Mouse (Mus musculus) intestine, embryonic 15.5 days (tissue): ENCODE data around the gene Rab3gap2. TPM values are rescaled to one million over a fixed set of nuclear protein-coding genes. Genes with fewer than 3 reads are reported as not detected.
"Not testable (repeated sequence)": the region's sequence is repeated elsewhere in the genome, so short reads cannot be mapped to it uniquely, and the experiment has no call there.

ENCODE experiments used
- ATAC-seq: fragments of 200-750 bp; cut with Nextera tagmentation; 2 replicates; pipeline ENCODE4 v1.8.0; 2017; ENCODE audit warnings: moderate TSS enrichment, moderate library complexity
- H3K27ac ChIP-seq: fragments of 300-500 bp; sonication (generic); 2 replicates; pipeline ENCODE4 v1.5.1; 2015; ENCODE audit warnings: mild to moderate bottlenecking, inconsistent platforms
- H3K27me3 ChIP-seq: fragments of 300-500 bp; sonication (generic); replicated peaks from 2 replicates; pipeline ENCODE4 v1.6.1; 2015; ENCODE audit warnings: inconsistent platforms
- H3K36me3 ChIP-seq: fragments of 300-500 bp; sonication (generic); 2 replicates; pipeline ENCODE4 v1.6.1; 2015; ENCODE audit warnings: inconsistent platforms
- H3K4me1 ChIP-seq: fragments of 300-500 bp; sonication (generic); replicated peaks from 2 replicates; pipeline ENCODE4 v1.6.1; 2015; ENCODE audit warnings: inconsistent platforms
- H3K4me2 ChIP-seq: fragments of 300-500 bp; sonication (generic); replicated peaks from 2 replicates; pipeline ENCODE4 v1.6.1; 2015; ENCODE audit warnings: mild to moderate bottlenecking, inconsistent platforms
- H3K4me3 ChIP-seq: fragments of 300-500 bp; sonication (generic); replicated peaks from 2 replicates; pipeline ENCODE4 v1.5.1; 2015; ENCODE audit warnings: inconsistent platforms
- H3K9ac ChIP-seq: fragments of 300-500 bp; sonication (generic); 2 replicates; pipeline ENCODE4 v1.6.1; 2015; ENCODE audit warnings: inconsistent platforms
- H3K9me3 ChIP-seq: fragments of 300-500 bp; sonication (generic); 2 replicates; pipeline ENCODE4 v1.6.1; 2016; ENCODE audit warnings: inconsistent platforms
- WGBS: fragments of 180-500 bp; shearing (Covaris S2); methylation state at CpG from one replicate; pipeline ENCODE4 v1.1.7; 2015; 5-methylcytosine and 5-hydroxymethylcytosine counted together
- polyA plus RNA-seq: library from polyadenylated mRNA; unstranded; fragments of >200 nt; fragmentation: Nextera tagmentation; extraction: Ambion mirVana; gene quantifications from 2 replicates; pipeline ENCODE4 v1.2.1, GENCODE M21; 2015

Rab3gap2 gene
- polyA plus RNA-seq, 1 experiment from 2014 or later = 24.6 TPM

- Histone ChIP-seq H3K9me3 (no peaks in the 10 kb centered on the region), H3K27ac (no peak overlapping the region), H3K36me3 (peaks cover 19% of the 10 kb centered on the region), H3K27me3 (no peaks in the 10 kb centered on the region), H3K4me1 (no peaks in the 10 kb centered on the region; the same call in 1 of the 2 replicates), H3K9ac (no peak overlapping the region), H3K4me3 (no peak overlapping the region), H3K4me2 (no peak overlapping the region)
- 85% methylated on average over 16 of the region's 16 CpGs for WGBS
- ATAC-seq = no peak
Measured at GRCm38 (mm10) chr1:185315846-185316568, 112.1 kb downstream of the Rab3gap2 start.

- 54% methylated on average over 3 of the region's 3 CpGs for WGBS
- H3K9ac ChIP-seq = peak overlapping the region; percentile 94
Measured at GRCm38 (mm10) chr1:185327754-185328345, 123.9 kb downstream of the Rab3gap2 start.

GRCm38 (mm10) chr1:185328721-185329610 is 125.0 kb downstream of the Rab3gap2 start, which contains the start of gene Iars2:
Gene Iars2 (minus strand): TSS chr1:185329396.
- Histone ChIP-seq H3K4me1 (no peaks in the 10 kb centered on the region), H3K4me3 (peak within 1 kb of the TSS; percentile 99), H3K36me3 (peaks cover 11% of the 10 kb centered on the region; the same call in 1 of the 2 replicates), H3K9me3 (no peaks in the 10 kb centered on the region), H3K9ac (peak within 1 kb of the TSS; percentile 94), H3K4me2 (peak within 1 kb of the TSS; percentile 65), H3K27me3 (no peaks in the 10 kb centered on the region), H3K27ac (peak within 1 kb of the TSS; percentile 97)
- ATAC-seq = peak; percentile 90
- under 1% methylated on average over 76 of the region's 76 CpGs for WGBS

More at GRCm38 (mm10) chr1:185327754-185328345, 123.9 kb downstream of the Rab3gap2 start:
- ATAC-seq, H3K9me3 ChIP-seq, H3K27ac ChIP-seq, H3K27me3 ChIP-seq, H3K4me1 ChIP-seq: not testable (repeated sequence)
- peak overlapping the region; percentile 65 for H3K4me2 ChIP-seq
- peaks cover 21% of the 10 kb centered on the region for H3K36me3 ChIP-seq
- peak overlapping the region; percentile 99 for H3K4me3 ChIP-seq

- Histone ChIP-seq H3K4me3 (no peak overlapping the region), H3K27me3 (no peaks in the 10 kb centered on the region), H3K4me2 (no peak overlapping the region; the same call in 1 of the 2 replicates), H3K9ac (no peak overlapping the region), H3K4me1 (no peaks in the 10 kb centered on the region), H3K36me3 (peaks cover 10% of the 10 kb centered on the region; the same call in 1 of the 2 replicates), H3K9me3 (no peaks in the 10 kb centered on the region), H3K27ac (no peak overlapping the region)
- WGBS = 91% methylated on average over 8 of the region's 8 CpGs
- ATAC-seq = no peak
Measured at GRCm38 (mm10) chr1:185329851-185330250, 125.9 kb downstream of the Rab3gap2 start.

- H3K27me3 ChIP-seq = no peaks in the 10 kb centered on the region
- no peak for ATAC-seq
- H3K9me3 ChIP-seq = no peaks in the 10 kb centered on the region
- peak overlapping the region; percentile 73; the same call in 1 of the 2 replicates for H3K4me2 ChIP-seq
- H3K36me3 ChIP-seq = peaks cover 5% of the 10 kb centered on the region; the same call in 1 of the 2 replicates
- no peaks in the 10 kb centered on the region for H3K4me1 ChIP-seq
- no peak overlapping the region for H3K4me3 ChIP-seq
- H3K9ac ChIP-seq = no peak overlapping the region
- 54% methylated on average over 5 of the region's 5 CpGs for WGBS
- no peak overlapping the region for H3K27ac ChIP-seq
Measured at GRCm38 (mm10) chr1:185331364-185331763, 127.4 kb downstream of the Rab3gap2 start.

- under 1% methylated on average over 32 of the region's 32 CpGs for WGBS
Measured at GRCm38 (mm10) chr1:185331983-185332430, 128.1 kb downstream of the Rab3gap2 start, which contains the start of gene Bpnt1. Gene Bpnt1 (plus strand): TSS chr1:185332149.

GRCm38 (mm10) chr1:185333651-185334050 is 129.7 kb downstream of the Rab3gap2 start:
- ATAC-seq = peak; percentile 16
- H3K4me1 ChIP-seq = no peaks in the 10 kb centered on the region
- no peaks in the 10 kb centered on the region for H3K9me3 ChIP-seq
- no peak overlapping the region for H3K4me3 ChIP-seq
- H3K27me3 ChIP-seq = no peaks in the 10 kb centered on the region
- WGBS = 79% methylated on average over 5 of the region's 5 CpGs
- H3K9ac ChIP-seq = no peak overlapping the region
- H3K27ac ChIP-seq = no peak overlapping the region
- no peaks in the 10 kb centered on the region for H3K36me3 ChIP-seq
- H3K4me2 ChIP-seq = peak overlapping the region; percentile 73

More at GRCm38 (mm10) chr1:185331983-185332430, 128.1 kb downstream of the Rab3gap2 start, which contains the start of gene Bpnt1:
- H3K9me3 ChIP-seq = no peaks in the 10 kb centered on the region
- 0 out of 2 replicates have a peak, but pooled peaks cover under 1% of the 10 kb centered on the region for H3K36me3 ChIP-seq
- peak within 1 kb of the TSS; percentile 55 for H3K9ac ChIP-seq
- H3K4me3 ChIP-seq = peak within 1 kb of the TSS; percentile 53
- H3K27ac ChIP-seq = peak within 1 kb of the TSS; percentile 88
- peak; percentile 74 for ATAC-seq
- peak within 1 kb of the TSS; percentile 73 for H3K4me2 ChIP-seq
- no peaks in the 10 kb centered on the region for H3K27me3 ChIP-seq
- H3K4me1 ChIP-seq = no peaks in the 10 kb centered on the region

- H3K4me2 ChIP-seq = peak overlapping the region; percentile 73; the same call in 1 of the 2 replicates
- no peaks in the 10 kb centered on the region for H3K4me1 ChIP-seq
- H3K4me3 ChIP-seq = no peak overlapping the region
- WGBS = 79% methylated on average over 4 of the region's 4 CpGs
- H3K9me3 ChIP-seq = no peaks in the 10 kb centered on the region
- no peak for ATAC-seq
- no peaks in the 10 kb centered on the region for H3K27me3 ChIP-seq
- H3K9ac ChIP-seq = no peak overlapping the region
- H3K36me3 ChIP-seq = no peaks in the 10 kb centered on the region
- H3K27ac ChIP-seq = 0 out of 2 replicates have a peak overlapping the region, but pooled peaks have one; percentile 19
Measured at GRCm38 (mm10) chr1:185334136-185334535, 130.2 kb downstream of the Rab3gap2 start.

GRCm38 (mm10) chr1:185335231-185335765 is 131.4 kb downstream of the Rab3gap2 start:
- 71% methylated on average over 6 of the region's 6 CpGs for WGBS
- no peaks in the 10 kb centered on the region for H3K27me3 ChIP-seq
- ATAC-seq = no peak
- H3K9me3 ChIP-seq = no peaks in the 10 kb centered on the region
- no peaks in the 10 kb centered on the region for H3K4me1 ChIP-seq
- 0 out of 2 replicates have a peak, but pooled peaks cover 4% of the 10 kb centered on the region for H3K36me3 ChIP-seq
- peak overlapping the region; percentile 64; the same call in 1 of the 2 replicates for H3K27ac ChIP-seq
- no peak overlapping the region for H3K9ac ChIP-seq
- H3K4me2 ChIP-seq = peak overlapping the region; percentile 2; the same call in 1 of the 2 replicates
- no peak overlapping the region for H3K4me3 ChIP-seq
